Mouse (Mus musculus): Measurements from ENCODE around the gene Sh3d21. TPM values are rescaled to one million over a fixed set of nuclear protein-coding genes. Genes with fewer than 3 reads are reported as not detected.

The Sh3d21 gene
- total and polyA plus RNA-seq, 2 experiments from 2014 or later = 1.7 to 2.1 TPM

DNA sequence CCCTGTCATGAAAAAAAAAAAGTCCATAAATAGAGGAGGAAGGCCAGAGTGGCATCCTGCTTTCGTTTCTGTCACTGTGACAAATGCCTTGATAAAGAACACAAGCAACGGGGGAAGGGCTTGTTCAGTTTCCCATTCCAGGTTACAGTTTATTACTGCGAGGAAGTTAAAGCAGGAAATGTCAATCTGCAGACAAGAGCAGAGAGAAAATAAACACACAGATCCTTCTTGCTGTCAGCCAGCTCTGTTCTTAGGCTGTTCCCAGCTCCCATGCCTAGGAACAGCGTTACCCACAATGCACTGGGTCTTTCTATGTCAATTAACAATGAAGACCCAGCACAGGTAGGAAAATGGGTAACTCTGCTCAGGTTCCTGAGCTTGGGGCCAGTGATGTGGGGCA lies 8.1 kb downstream of the Sh3d21 start:
- no peak overlapping the region for H3K9ac ChIP-seq
- WGBS = 80% methylated on average over 4 of the region's 4 CpGs
- H3K4me3 ChIP-seq (ENCODE audit: low read depth, low read length) = no peak overlapping the region
- no peak for TF ChIP-seq CTCF (IDR thresholded peaks at IDR 0.05; ENCODE audit: low read depth)
- ATAC-seq = no peak
- peak overlapping the region; percentile 15; the same call in 1 of the 2 replicates for H3K27ac ChIP-seq (ENCODE audit: low read depth, low read length)
- no peak for DNase-seq
- no peaks in the 10 kb centered on the region for H3K36me3 ChIP-seq (ENCODE audit: insufficient read depth)
- no peaks in the 10 kb centered on the region for H3K9me3 ChIP-seq (ENCODE audit: low read length)
- no peaks in the 10 kb centered on the region for H3K4me1 ChIP-seq (ENCODE audit: insufficient read depth)
- H3K27me3 ChIP-seq (ENCODE audit: insufficient read depth, low read length) = 0 out of 2 replicates have a peak, but pooled peaks cover 3% of the 10 kb centered on the region
- no peak overlapping the region for H3K4me2 ChIP-seq (ENCODE audit: low read depth)

- H3K4me2 ChIP-seq (ENCODE audit: low read depth) = no peak overlapping the region
- 54% methylated on average over 14 of the region's 14 CpGs for WGBS
- no peak overlapping the region for H3K9ac ChIP-seq
- DNase-seq (no peak), ATAC-seq (no peak)
- TF ChIP-seq CTCF (IDR thresholded peaks at IDR 0.05; ENCODE audit: low read depth) = no peak
- peaks cover 24% of the 10 kb centered on the region for H3K27me3 ChIP-seq (ENCODE audit: insufficient read depth, low read length)
- H3K27ac ChIP-seq (ENCODE audit: low read depth, low read length) = no peak overlapping the region
- no peak overlapping the region for H3K4me3 ChIP-seq (ENCODE audit: low read depth, low read length)
- no peaks in the 10 kb centered on the region for H3K9me3 ChIP-seq (ENCODE audit: low read length)
- H3K4me1 ChIP-seq (ENCODE audit: insufficient read depth) = peaks cover 2% of the 10 kb centered on the region; the same call in 1 of the 2 replicates
- H3K36me3 ChIP-seq (ENCODE audit: insufficient read depth) = no peaks in the 10 kb centered on the region
Observed at GRCm38 (mm10) chr4:126152864-126153263, 10.4 kb downstream of the Sh3d21 start.

DNA sequence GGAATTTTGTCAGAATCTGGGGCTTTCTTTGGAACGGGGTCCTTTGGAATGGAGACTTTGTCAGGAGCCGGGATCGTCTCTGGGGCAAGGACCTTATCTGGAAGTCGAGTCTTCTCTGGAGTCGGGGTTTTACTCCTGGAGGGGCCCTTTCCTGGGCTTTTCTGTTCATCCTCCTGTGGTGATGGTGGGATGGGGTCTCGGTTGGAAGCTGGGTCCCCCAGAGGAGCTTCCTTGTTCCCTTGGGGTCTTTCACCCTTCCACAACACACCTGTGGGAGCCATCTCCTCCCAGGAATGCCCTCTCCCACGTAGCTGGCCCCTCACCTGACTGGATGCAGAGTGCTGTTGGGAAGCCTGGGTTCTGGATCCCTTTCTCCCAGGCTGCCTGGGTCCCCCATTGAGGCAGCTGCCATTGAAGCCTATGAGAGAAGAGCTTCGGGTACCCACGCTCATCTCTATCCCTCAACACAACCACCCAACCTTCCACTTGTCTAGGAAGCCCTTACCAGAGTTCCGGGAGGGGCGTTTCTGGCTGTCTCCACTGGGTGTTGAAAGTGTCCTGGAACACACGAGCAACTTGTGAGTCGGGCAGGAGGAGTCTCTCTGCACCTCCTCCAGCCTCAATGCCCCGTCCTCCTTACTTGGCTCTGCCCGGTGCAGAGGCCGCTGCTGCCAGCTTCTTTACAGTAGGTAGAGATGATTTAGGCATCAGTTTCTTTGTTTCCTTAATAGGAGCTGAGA lies 11.4 kb downstream of the Sh3d21 start:
- Histone ChIP-seq H3K9me3 (ENCODE audit: low read length) (no peaks in the 10 kb centered on the region), H3K27ac (ENCODE audit: low read depth, low read length) (no peak overlapping the region), H3K4me1 (ENCODE audit: insufficient read depth) (peaks cover 2% of the 10 kb centered on the region; the same call in 1 of the 2 replicates), H3K4me3 (ENCODE audit: low read depth, low read length) (no peak overlapping the region), H3K27me3 (ENCODE audit: insufficient read depth, low read length) (peaks cover 30% of the 10 kb centered on the region), H3K9ac (no peak overlapping the region), H3K36me3 (ENCODE audit: insufficient read depth) (no peaks in the 10 kb centered on the region), H3K4me2 (ENCODE audit: low read depth) (no peak overlapping the region)
- WGBS = 84% methylated on average over 16 of the region's 16 CpGs
- no peak for DNase-seq
- ATAC-seq = no peak
- no peak for TF ChIP-seq CTCF (IDR thresholded peaks at IDR 0.05; ENCODE audit: low read depth)

DNA sequence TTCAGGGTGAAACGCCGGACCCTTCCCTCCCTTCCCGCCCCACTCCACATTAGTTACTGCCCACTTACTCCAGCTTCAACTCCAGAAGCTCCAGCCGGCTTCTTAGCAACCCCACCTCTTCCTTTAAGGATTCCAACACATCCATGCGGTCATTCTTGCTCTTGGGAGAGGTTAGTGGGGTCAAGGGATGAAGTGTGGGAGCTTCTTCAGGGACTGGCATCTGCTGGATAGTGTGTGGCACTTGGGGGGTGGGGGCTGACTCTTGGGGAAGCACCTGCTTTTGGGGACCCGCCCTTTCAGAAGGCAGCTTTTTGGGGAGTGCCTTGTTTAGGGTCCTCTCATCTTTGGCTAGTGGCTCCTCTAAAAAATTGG lies 12.4 kb downstream of the Sh3d21 start:
- H3K9ac ChIP-seq = no peak overlapping the region
- H3K27me3 ChIP-seq (ENCODE audit: insufficient read depth, low read length) = peaks cover 30% of the 10 kb centered on the region
- no peak overlapping the region for H3K4me2 ChIP-seq (ENCODE audit: low read depth)
- H3K27ac ChIP-seq (ENCODE audit: low read depth, low read length) = no peak overlapping the region
- ATAC-seq = no peak
- DNase-seq = no peak
- no peak for TF ChIP-seq CTCF (IDR thresholded peaks at IDR 0.05; ENCODE audit: low read depth)
- no peak overlapping the region for H3K4me3 ChIP-seq (ENCODE audit: low read depth, low read length)
- H3K4me1 ChIP-seq (ENCODE audit: insufficient read depth) = peaks cover 2% of the 10 kb centered on the region; the same call in 1 of the 2 replicates
- 88% methylated on average over 6 of the region's 6 CpGs for WGBS
- H3K9me3 ChIP-seq (ENCODE audit: low read length) = no peaks in the 10 kb centered on the region
- H3K36me3 ChIP-seq (ENCODE audit: insufficient read depth) = no peaks in the 10 kb centered on the region

- no peak for DNase-seq
- Histone ChIP-seq H3K4me1 (ENCODE audit: insufficient read depth) (peaks cover 2% of the 10 kb centered on the region; the same call in 1 of the 2 replicates), H3K9ac (no peak overlapping the region), H3K36me3 (ENCODE audit: insufficient read depth) (no peaks in the 10 kb centered on the region), H3K4me2 (ENCODE audit: low read depth) (no peak overlapping the region), H3K27me3 (ENCODE audit: insufficient read depth, low read length) (peaks cover 30% of the 10 kb centered on the region), H3K4me3 (ENCODE audit: low read depth, low read length) (no peak overlapping the region), H3K9me3 (ENCODE audit: low read length) (no peaks in the 10 kb centered on the region), H3K27ac (ENCODE audit: low read depth, low read length) (no peak overlapping the region)
- TF ChIP-seq CTCF (IDR thresholded peaks at IDR 0.05; ENCODE audit: low read depth) = no peak
- ATAC-seq = 0 out of 2 replicates have a peak, but pooled peaks have one; percentile 21
- WGBS = 67% methylated on average over 16 of the region's 16 CpGs
Observed at GRCm38 (mm10) chr4:126150297-126150948, 12.9 kb downstream of the Sh3d21 start.

DNA sequence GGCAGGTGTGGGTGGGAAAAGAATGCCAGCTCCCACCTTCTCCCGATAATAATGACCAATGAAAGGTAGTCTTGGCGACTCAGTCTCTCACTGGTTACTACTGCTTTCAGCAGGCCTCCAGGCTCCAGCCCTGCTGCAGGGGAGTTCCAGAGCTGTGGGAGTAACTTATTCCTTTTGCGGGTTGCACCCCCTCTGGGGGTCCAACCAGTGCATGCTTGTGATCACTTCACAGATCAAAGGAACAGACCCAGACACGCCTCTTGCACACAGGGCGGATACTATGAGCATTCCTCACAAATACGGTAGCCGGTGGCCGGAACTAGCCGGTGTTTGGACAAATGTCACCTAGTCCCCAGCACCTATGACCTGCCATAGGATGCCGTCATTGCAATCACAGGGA lies 13.5 kb downstream of the Sh3d21 start:
- H3K27ac ChIP-seq (ENCODE audit: low read depth, low read length) = no peak overlapping the region
- 68% methylated on average over 10 of the region's 10 CpGs for WGBS

More for the DNA sequence above, 13.5 kb downstream of the Sh3d21 start:
- Histone ChIP-seq H3K4me1 (ENCODE audit: insufficient read depth) (peaks cover 2% of the 10 kb centered on the region; the same call in 1 of the 2 replicates), H3K4me2 (ENCODE audit: low read depth) (no peak overlapping the region), H3K36me3 (ENCODE audit: insufficient read depth) (no peaks in the 10 kb centered on the region), H3K4me3 (ENCODE audit: low read depth, low read length) (no peak overlapping the region), H3K9me3 (ENCODE audit: low read length) (no peaks in the 10 kb centered on the region), H3K27me3 (ENCODE audit: insufficient read depth, low read length) (peaks cover 30% of the 10 kb centered on the region), H3K9ac (no peak overlapping the region)
- no peak for TF ChIP-seq CTCF (IDR thresholded peaks at IDR 0.05; ENCODE audit: low read depth)
- ATAC-seq = no peak
- no peak for DNase-seq
